Mouse (Mus musculus) CD4-positive, CD25-positive, alpha-beta regulatory T cell, adult 9 weeks (primary cell): ENCODE measurements around the gene Zfp967. TPM values are rescaled to one million over a fixed set of nuclear protein-coding genes. Genes with fewer than 3 reads are reported as not detected.

Experiments used
- polyA plus RNA-seq: library from polyadenylated mRNA; unstranded; fragments of 100-300 nt; shearing (Covaris generic); gene quantifications from one replicate; pipeline ENCODE4 v1.2.1, GENCODE M21; 2017

Zfp967 gene
- polyA plus RNA-seq, result not detected

DNA sequence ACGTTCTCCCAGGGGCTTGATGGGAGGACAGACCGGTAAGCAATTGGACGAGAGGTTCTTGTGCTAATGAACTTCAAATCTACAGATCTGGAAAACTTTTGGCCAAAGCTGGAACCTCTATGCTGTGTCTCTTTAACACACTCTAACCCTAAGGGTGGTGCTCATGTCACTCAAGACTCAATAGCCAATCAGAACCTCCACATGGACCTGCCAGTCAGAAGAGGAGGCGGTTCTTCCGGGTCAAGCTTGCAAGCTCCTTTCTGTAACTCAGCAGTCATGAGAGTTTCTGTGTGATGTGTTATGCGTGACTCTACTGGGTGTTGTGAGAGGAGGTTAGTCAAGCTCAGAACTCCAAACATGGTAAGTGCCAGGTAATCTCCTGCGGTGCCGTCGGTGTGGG, at the start of gene Zfp967:
Zfp967 (plus strand) TSS at position 301 of the 400 bp plus-strand sequence.

DNA sequence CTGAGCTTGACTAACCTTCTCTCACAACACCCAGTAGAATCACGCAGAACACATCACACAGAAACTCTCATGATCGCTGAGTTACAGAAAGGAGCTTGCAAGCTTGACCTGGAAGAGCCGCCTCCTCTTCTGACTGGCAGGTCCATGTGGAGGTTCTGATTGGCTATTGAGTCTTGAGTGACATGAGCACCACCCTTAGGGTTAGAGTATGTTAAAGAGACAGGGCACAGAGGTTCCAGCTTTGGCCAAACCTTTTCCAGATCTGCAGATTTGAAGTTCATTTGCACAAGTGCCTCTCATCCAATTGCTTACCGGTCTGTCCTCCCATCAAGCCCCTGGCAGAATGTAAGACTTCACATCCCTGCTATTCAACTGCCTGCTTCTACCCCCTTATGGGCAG, 34.2 kb upstream of the Zfp967 start, which contains the start of gene Gm14434:
Gm14434 (minus strand) TSS at position 101 of the 400 bp plus-strand sequence.

Other genes with a start within 250 kb of the Zfp967 start
- gene Gm11009, start 201.6 kb upstream of the Zfp967 start, polyA plus RNA-seq, result not detected
- 13.2 TPM for gene Gm14435, start 97.5 kb upstream of the Zfp967 start, polyA plus RNA-seq
- not detected for gene Gm14434, start 34.3 kb upstream of the Zfp967 start, polyA plus RNA-seq
- gene Gm14308, start 115.3 kb downstream of the Zfp967 start, polyA plus RNA-seq, result 10.4 TPM
- gene Zfp973, start 149.5 kb downstream of the Zfp967 start, polyA plus RNA-seq, result 8.9 TPM
- 11.9 TPM for gene Gm14305, start 187.3 kb downstream of the Zfp967 start, polyA plus RNA-seq